Mouse (Mus musculus) right cerebral cortex, postnatal 25 days (tissue): Measurements from ENCODE around the gene Asphd1.
"Not testable (repeated sequence)": the region's sequence is repeated elsewhere in the genome, so short reads cannot be mapped to it uniquely, and the experiment has no call there.

ENCODE experiments used
- DNase-seq: peaks from one replicate; pipeline ENCODE4 v3.0.0; 2022

Gene Asphd1

GRCm38 (mm10) chr7:126950647-126951615 lies 1.5 kb upstream of the Asphd1 start:
- DNase-seq, result peak; percentile 34

GRCm38 (mm10) chr7:126949793-126950646 lies 638 bp upstream of the Asphd1 start, which contains the start of gene Sez6l2:
Gene Sez6l2, plus strand, starts transcription at chr7:126950563.
- DNase-seq, result peak; percentile 83

- DNase-seq, result peak; percentile 22
Measured at GRCm38 (mm10) chr7:126948626-126949025, 756 bp downstream of the Asphd1 start.

- DNase-seq, result no peak
Measured at GRCm38 (mm10) chr7:126946530-126946929, 2.9 kb downstream of the Asphd1 start.

GRCm38 (mm10) chr7:126941801-126942200 lies 7.6 kb downstream of the Asphd1 start:
- DNase-seq, result no peak

GRCm38 (mm10) chr7:126941171-126941570 lies 8.2 kb downstream of the Asphd1 start:
- no peak for DNase-seq

GRCm38 (mm10) chr7:126932652-126933051 lies 16.7 kb downstream of the Asphd1 start:
- DNase-seq, result no peak

- no peak for DNase-seq
Measured at GRCm38 (mm10) chr7:126929046-126929445, 20.3 kb downstream of the Asphd1 start.

- DNase-seq, result peak; percentile 95
Measured at GRCm38 (mm10) chr7:126928384-126929037, 20.9 kb downstream of the Asphd1 start, which contains the start of gene Kctd13. Gene Kctd13, plus strand, starts transcription at chr7:126928879.

- DNase-seq, result no peak
Measured at GRCm38 (mm10) chr7:126926299-126926698, 23.1 kb downstream of the Asphd1 start.

GRCm38 (mm10) chr7:126923999-126924398 lies 25.4 kb downstream of the Asphd1 start:
- no peak for DNase-seq

GRCm38 (mm10) chr7:126922624-126923060 lies 26.7 kb downstream of the Asphd1 start, which contains the start of gene Tmem219:
Gene Tmem219, minus strand, starts transcription at chr7:126922917.
- no peak for DNase-seq

GRCm38 (mm10) chr7:126921563-126921962 lies 27.8 kb downstream of the Asphd1 start:
- DNase-seq, result no peak

- DNase-seq, result no peak
Measured at GRCm38 (mm10) chr7:126919973-126920372, 29.4 kb downstream of the Asphd1 start.

GRCm38 (mm10) chr7:126918356-126918755 lies 31.0 kb downstream of the Asphd1 start:
- DNase-seq, result not testable (repeated sequence)

- DNase-seq, result no peak
Measured at GRCm38 (mm10) chr7:126914844-126915243, 34.5 kb downstream of the Asphd1 start.

GRCm38 (mm10) chr7:126905590-126905989 lies 43.8 kb downstream of the Asphd1 start:
- no peak for DNase-seq

GRCm38 (mm10) chr7:126899781-126900180 lies 49.6 kb downstream of the Asphd1 start:
- not testable (repeated sequence) for DNase-seq

GRCm38 (mm10) chr7:126898102-126898990 lies 51.0 kb downstream of the Asphd1 start:
- peak; percentile 93 for DNase-seq

GRCm38 (mm10) chr7:126897390-126898101 lies 51.8 kb downstream of the Asphd1 start:
- DNase-seq, result peak; percentile 19

- no peak for DNase-seq
Measured at GRCm38 (mm10) chr7:126896912-126897311, 52.5 kb downstream of the Asphd1 start.
